Mouse (Mus musculus) neural tube, embryonic 13.5 days (tissue): ENCODE results near the gene Fam69b. TPM values are rescaled to one million over a fixed set of nuclear protein-coding genes. Genes with fewer than 3 reads are reported as not detected.

ENCODE experiments used
- ATAC-seq: fragments of 200-750 bp; cut with Nextera tagmentation; 2 replicates; pipeline ENCODE4 v1.8.0; 2017; ENCODE audit warnings: low read depth, mild to moderate bottlenecking, moderate TSS enrichment, moderate library complexity
- H3K27ac ChIP-seq: fragments of 300-500 bp; sonication (generic); replicated peaks from 2 replicates; pipeline ENCODE4 v1.5.1; 2015; ENCODE audit warnings: moderate library complexity, mild to moderate bottlenecking, inconsistent platforms
- H3K27me3 ChIP-seq: fragments of 300-500 bp; sonication (generic); 2 replicates; pipeline ENCODE4 v1.6.1; 2015; ENCODE audit warnings: mild to moderate bottlenecking, inconsistent platforms
- H3K36me3 ChIP-seq: fragments of 300-500 bp; sonication (generic); 2 replicates; pipeline ENCODE4 v1.6.1; 2015; ENCODE audit warnings: mild to moderate bottlenecking, inconsistent platforms
- H3K4me1 ChIP-seq: fragments of 300-500 bp; sonication (generic); replicated peaks from 2 replicates; pipeline ENCODE4 v1.6.1; 2015; ENCODE audit warnings: inconsistent platforms
- H3K4me2 ChIP-seq: fragments of 300-500 bp; sonication (generic); 2 replicates; pipeline ENCODE4 v1.6.1; 2015; ENCODE audit warnings: inconsistent platforms, mild to moderate bottlenecking, moderate library complexity
- H3K4me3 ChIP-seq: fragments of 300-500 bp; sonication (generic); 2 replicates; pipeline ENCODE4 v1.5.1; 2015; ENCODE audit warnings: mild to moderate bottlenecking, inconsistent platforms
- H3K9ac ChIP-seq: fragments of 300-500 bp; sonication (generic); 2 replicates; pipeline ENCODE4 v1.6.1; 2015; ENCODE audit warnings: moderate library complexity, mild to moderate bottlenecking, inconsistent platforms
- H3K9me3 ChIP-seq: fragments of 300-500 bp; sonication (generic); 2 replicates; pipeline ENCODE4 v1.6.1; 2016; ENCODE audit warnings: inconsistent platforms
- WGBS: fragments of 180-500 bp; shearing (Covaris S2); methylation state at CpG from one replicate; pipeline ENCODE4 v1.1.7; 2015; 5-methylcytosine and 5-hydroxymethylcytosine counted together
- polyA plus RNA-seq: library from polyadenylated mRNA; unstranded; fragments of >200 nt; fragmentation: Nextera tagmentation; extraction: Ambion mirVana; gene quantifications from 2 replicates; pipeline ENCODE4 v1.2.1, GENCODE M21; 2015

Fam69b gene
- polyA plus RNA-seq, 1 experiment from 2014 or later, result 101 TPM

GRCm38 (mm10) chr2:26601595-26601994, 26.7 kb upstream of the Fam69b start:
- Histone ChIP-seq H3K27ac (no peak overlapping the region), H3K27me3 (peaks cover 49% of the 10 kb centered on the region), H3K4me3 (no peak overlapping the region), H3K4me2 (no peak overlapping the region), H3K36me3 (no peaks in the 10 kb centered on the region), H3K9ac (no peak overlapping the region), H3K4me1 (peaks cover 18% of the 10 kb centered on the region), H3K9me3 (no peaks in the 10 kb centered on the region)
- WGBS, result 79% methylated on average over 1 of the region's 1 CpGs
- ATAC-seq, result no peak

DNA sequence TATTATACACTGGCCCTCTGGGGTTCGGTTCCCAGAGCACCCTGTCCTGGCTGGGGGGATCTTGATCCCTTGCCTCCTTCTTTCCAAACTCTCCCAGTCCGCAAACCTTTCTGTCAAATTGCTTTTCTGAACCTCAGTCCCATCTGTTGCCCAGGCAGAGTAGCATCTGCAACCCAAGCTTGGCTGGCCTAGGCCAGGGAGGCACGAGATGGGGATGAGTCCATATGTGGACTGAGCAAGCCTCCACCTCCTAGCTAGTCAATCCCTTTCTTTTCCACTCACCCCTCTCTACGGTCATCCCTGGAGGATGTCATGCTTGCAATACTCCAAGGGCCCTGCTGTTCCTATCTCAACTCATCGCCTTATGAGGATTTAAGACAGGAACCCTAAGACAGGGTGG, 25.6 kb upstream of the Fam69b start:
- peaks cover 55% of the 10 kb centered on the region for H3K27me3 ChIP-seq
- no peak for ATAC-seq
- H3K27ac ChIP-seq, result no peak overlapping the region
- H3K36me3 ChIP-seq, result no peaks in the 10 kb centered on the region
- WGBS, result 80% methylated on average over 5 of the region's 5 CpGs
- no peaks in the 10 kb centered on the region for H3K9me3 ChIP-seq
- H3K4me2 ChIP-seq, result no peak overlapping the region
- H3K4me3 ChIP-seq, result no peak overlapping the region
- H3K9ac ChIP-seq, result no peak overlapping the region; the same call in 1 of the 2 replicates
- peaks cover 29% of the 10 kb centered on the region for H3K4me1 ChIP-seq

- no peak overlapping the region for H3K27ac ChIP-seq
Measured at GRCm38 (mm10) chr2:26603159-26603558, 25.1 kb upstream of the Fam69b start.

GRCm38 (mm10) chr2:26603720-26604671, 24.3 kb upstream of the Fam69b start, which contains the start of gene Agpat2:
Gene Agpat2, minus strand, starts transcription at chr2:26604417.
- under 1% methylated on average over 90 of the region's 103 CpGs for WGBS
- peaks cover 55% of the 10 kb centered on the region for H3K27me3 ChIP-seq

More at GRCm38 (mm10) chr2:26603159-26603558, 25.1 kb upstream of the Fam69b start:
- ATAC-seq, result no peak
- Histone ChIP-seq H3K4me3 (peak overlapping the region; percentile 47), H3K4me1 (peaks cover 29% of the 10 kb centered on the region), H3K9me3 (no peaks in the 10 kb centered on the region), H3K9ac (peak overlapping the region; percentile 70), H3K27me3 (peaks cover 55% of the 10 kb centered on the region), H3K4me2 (peak overlapping the region; percentile 69), H3K36me3 (no peaks in the 10 kb centered on the region)
- WGBS, result 15% methylated on average over 6 of the region's 6 CpGs

GRCm38 (mm10) chr2:26605331-26605730, 22.9 kb upstream of the Fam69b start:
- Histone ChIP-seq H3K4me3 (no peak overlapping the region), H3K27ac (no peak overlapping the region), H3K9me3 (no peaks in the 10 kb centered on the region), H3K27me3 (peaks cover 55% of the 10 kb centered on the region), H3K4me2 (no peak overlapping the region), H3K36me3 (no peaks in the 10 kb centered on the region), H3K9ac (no peak overlapping the region), H3K4me1 (peaks cover 29% of the 10 kb centered on the region)
- ATAC-seq, result no peak
- WGBS, result 82% methylated on average over 8 of the region's 8 CpGs

More at GRCm38 (mm10) chr2:26603720-26604671, 24.3 kb upstream of the Fam69b start, which contains the start of gene Agpat2:
- peak; percentile 60; the same call in 1 of the 2 replicates for ATAC-seq
- H3K27ac ChIP-seq, result no peak within 1 kb of the TSS
- peak within 1 kb of the TSS; percentile 70 for H3K9ac ChIP-seq
- H3K9me3 ChIP-seq, result no peaks in the 10 kb centered on the region
- peak within 1 kb of the TSS; percentile 47 for H3K4me3 ChIP-seq
- H3K4me2 ChIP-seq, result peak within 1 kb of the TSS; percentile 69
- H3K36me3 ChIP-seq, result no peaks in the 10 kb centered on the region
- peaks cover 29% of the 10 kb centered on the region for H3K4me1 ChIP-seq

GRCm38 (mm10) chr2:26606579-26606978, 21.7 kb upstream of the Fam69b start:
- H3K4me1 ChIP-seq, result peaks cover 29% of the 10 kb centered on the region
- ATAC-seq, result no peak
- 73% methylated on average over 3 of the region's 3 CpGs for WGBS
- H3K4me2 ChIP-seq, result no peak overlapping the region
- no peak overlapping the region for H3K4me3 ChIP-seq
- H3K9ac ChIP-seq, result no peak overlapping the region
- no peaks in the 10 kb centered on the region for H3K36me3 ChIP-seq
- H3K27me3 ChIP-seq, result peaks cover 55% of the 10 kb centered on the region
- no peaks in the 10 kb centered on the region for H3K9me3 ChIP-seq
- H3K27ac ChIP-seq, result peak overlapping the region; percentile 38; the same call in 1 of the 2 replicates

GRCm38 (mm10) chr2:26607056-26607910, 21.0 kb upstream of the Fam69b start:
- peak overlapping the region; percentile 38; the same call in 1 of the 2 replicates for H3K27ac ChIP-seq
- peaks cover 48% of the 10 kb centered on the region for H3K27me3 ChIP-seq
- no peaks in the 10 kb centered on the region for H3K36me3 ChIP-seq
- H3K4me3 ChIP-seq, result no peak overlapping the region
- 57% methylated on average over 6 of the region's 6 CpGs for WGBS
- no peak for ATAC-seq
- H3K4me1 ChIP-seq, result peaks cover 29% of the 10 kb centered on the region
- no peak overlapping the region for H3K9ac ChIP-seq
- no peaks in the 10 kb centered on the region for H3K9me3 ChIP-seq
- H3K4me2 ChIP-seq, result no peak overlapping the region

DNA sequence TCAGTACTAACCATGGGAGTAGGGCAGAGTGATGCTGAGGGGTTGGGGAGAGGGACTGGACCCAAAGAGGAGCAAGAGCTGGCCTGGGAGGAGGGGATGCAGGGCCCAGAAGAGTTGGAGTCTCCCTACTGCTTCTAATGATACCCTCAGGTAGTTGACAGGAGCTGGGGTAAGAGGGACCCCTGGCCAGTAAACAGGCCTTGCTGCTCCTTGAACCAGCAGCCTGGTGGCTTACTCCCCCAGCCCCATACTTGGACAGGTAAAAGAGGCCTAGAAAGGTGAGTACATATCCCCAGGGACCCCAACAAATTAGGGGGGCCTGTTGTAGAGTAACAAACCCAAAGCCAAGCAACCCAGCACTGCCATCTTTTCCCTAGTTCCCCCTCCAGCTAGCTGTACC, 19.5 kb upstream of the Fam69b start:
- Histone ChIP-seq H3K4me3 (no peak overlapping the region), H3K9me3 (no peaks in the 10 kb centered on the region), H3K9ac (no peak overlapping the region), H3K27me3 (peaks cover 33% of the 10 kb centered on the region), H3K4me2 (no peak overlapping the region), H3K36me3 (no peaks in the 10 kb centered on the region), H3K27ac (no peak overlapping the region), H3K4me1 (peaks cover 21% of the 10 kb centered on the region)
- no peak for ATAC-seq

GRCm38 (mm10) chr2:26609261-26609661, 19.0 kb upstream of the Fam69b start:
- no peak overlapping the region for H3K27ac ChIP-seq
- H3K4me1 ChIP-seq, result peaks cover 17% of the 10 kb centered on the region
- H3K4me3 ChIP-seq, result no peak overlapping the region
- ATAC-seq, result no peak
- no peak overlapping the region for H3K9ac ChIP-seq
- H3K27me3 ChIP-seq, result peaks cover 28% of the 10 kb centered on the region
- no peaks in the 10 kb centered on the region for H3K36me3 ChIP-seq
- no peak overlapping the region for H3K4me2 ChIP-seq
- no peaks in the 10 kb centered on the region for H3K9me3 ChIP-seq

DNA sequence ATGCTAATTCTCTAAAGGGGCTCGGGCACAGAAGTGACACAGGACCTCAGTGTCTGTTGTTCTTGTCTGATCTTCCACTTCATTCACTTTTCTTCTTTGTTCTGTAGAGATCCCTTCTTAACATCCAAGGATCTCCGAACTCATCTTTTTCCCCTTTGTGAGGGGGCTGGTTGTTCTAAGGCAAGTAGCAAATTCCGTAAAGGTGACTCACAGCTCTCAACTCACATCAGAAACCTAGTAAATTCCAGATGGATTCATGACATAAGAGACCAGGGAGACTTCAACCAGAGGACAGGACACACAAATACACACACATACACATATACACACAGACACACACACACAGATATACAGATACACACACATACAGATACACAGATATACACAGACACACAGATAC, 17.7 kb upstream of the Fam69b start:
- no peak for ATAC-seq
- H3K36me3 ChIP-seq, result no peaks in the 10 kb centered on the region
- no peak overlapping the region for H3K27ac ChIP-seq
- no peak overlapping the region for H3K9ac ChIP-seq
- H3K4me2 ChIP-seq, result no peak overlapping the region
- whole genome bisulfite sequencing, result 67% methylated on average over 3 of the region's 3 CpGs
- H3K27me3 ChIP-seq, result peaks cover 16% of the 10 kb centered on the region
- no peaks in the 10 kb centered on the region for H3K9me3 ChIP-seq
- H3K4me3 ChIP-seq, result no peak overlapping the region
- H3K4me1 ChIP-seq, result peaks cover 13% of the 10 kb centered on the region

DNA sequence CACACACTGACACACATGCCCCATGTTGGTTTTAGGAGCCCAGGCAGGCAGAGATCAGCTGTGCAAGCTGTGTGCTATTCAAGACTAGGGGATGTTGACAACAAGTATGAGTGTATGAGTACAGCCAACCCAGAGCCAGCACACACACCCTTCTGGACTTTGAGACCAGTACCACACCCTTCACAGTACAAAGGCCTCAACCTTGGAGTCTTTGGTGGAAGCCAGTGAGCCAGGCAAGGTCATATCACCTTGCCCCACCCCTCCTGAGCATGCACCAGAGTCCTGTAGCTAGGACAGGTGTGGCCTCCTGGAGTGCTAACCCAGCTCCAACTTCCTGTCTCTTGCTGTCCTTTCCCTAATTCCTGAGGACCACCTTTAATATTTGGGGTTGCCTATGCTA, 17.2 kb upstream of the Fam69b start:
- peaks cover 13% of the 10 kb centered on the region for H3K4me1 ChIP-seq
- no peak overlapping the region for H3K9ac ChIP-seq
- no peak overlapping the region for H3K27ac ChIP-seq
- no peak overlapping the region for H3K4me2 ChIP-seq
- no peaks in the 10 kb centered on the region for H3K36me3 ChIP-seq
- no peak overlapping the region for H3K4me3 ChIP-seq
- peaks cover 12% of the 10 kb centered on the region for H3K27me3 ChIP-seq
- ATAC-seq, result no peak
- H3K9me3 ChIP-seq, result no peaks in the 10 kb centered on the region

GRCm38 (mm10) chr2:26611896-26612295, 16.4 kb upstream of the Fam69b start:
- no peak overlapping the region for H3K9ac ChIP-seq
- ATAC-seq, result no peak

More at GRCm38 (mm10) chr2:26611896-26612295, 16.4 kb upstream of the Fam69b start:
- no peaks in the 10 kb centered on the region for H3K36me3 ChIP-seq
- peaks cover 8% of the 10 kb centered on the region for H3K4me1 ChIP-seq
- H3K27ac ChIP-seq, result no peak overlapping the region
- no peak overlapping the region for H3K4me3 ChIP-seq
- no peaks in the 10 kb centered on the region for H3K9me3 ChIP-seq
- H3K27me3 ChIP-seq, result 0 out of 2 replicates have a peak, but pooled peaks cover 3% of the 10 kb centered on the region
- no peak overlapping the region for H3K4me2 ChIP-seq
